Mouse (Mus musculus): ENCODE results near the gene Peg3.

- TF ChIP-seq CTCF (IDR thresholded peaks at IDR 0.05; ENCODE audit: insufficient read depth, low read depth, low read length): no peak
- no peak for TF ChIP-seq POLR2A (IDR thresholded peaks at IDR 0.05; ENCODE audit: insufficient read depth, low read depth, low read length)
Measured at GRCm38 (mm10) chr7:6760170-6760569, 29.9 kb upstream of the Peg3 start.

Measured in olfactory bulb, adult 2 months (tissue).